Mouse (Mus musculus) midbrain, embryonic 12.5 days (tissue): Measurements from ENCODE around the gene Entpd5. TPM values are rescaled to one million over a fixed set of nuclear protein-coding genes. Genes with fewer than 3 reads are reported as not detected.

ENCODE experiments used
- ATAC-seq: fragments of 200-750 bp; cut with Nextera tagmentation; 2 replicates; pipeline ENCODE4 v1.8.0; 2017; ENCODE audit warnings: low read depth, moderate TSS enrichment, moderate library complexity; ENCODE audit not compliant: low FRiP score
- H3K27ac ChIP-seq: fragments of 300-500 bp; sonication (generic); replicated peaks from 2 replicates; pipeline ENCODE4 v1.5.1; 2016; ENCODE audit warnings: mild to moderate bottlenecking
- H3K27me3 ChIP-seq: fragments of 300-500 bp; sonication (generic); 2 replicates; pipeline ENCODE4 v1.6.1; 2016; ENCODE audit warnings: mild to moderate bottlenecking
- H3K36me3 ChIP-seq: fragments of 300-500 bp; sonication (generic); 2 replicates; pipeline ENCODE4 v1.6.1; 2016
- H3K4me1 ChIP-seq: fragments of 300-500 bp; sonication (generic); 2 replicates; pipeline ENCODE4 v1.6.1; 2016
- H3K4me2 ChIP-seq: fragments of 300-500 bp; sonication (generic); replicated peaks from 2 replicates; pipeline ENCODE4 v1.6.1; 2016; ENCODE audit warnings: mild to moderate bottlenecking, moderate library complexity
- H3K4me3 ChIP-seq: fragments of 300-500 bp; sonication (generic); 2 replicates; pipeline ENCODE4 v1.5.1; 2016; ENCODE audit warnings: mild to moderate bottlenecking
- H3K9ac ChIP-seq: fragments of 300-500 bp; sonication (generic); replicated peaks from 2 replicates; pipeline ENCODE4 v1.6.1; 2016; ENCODE audit warnings: mild to moderate bottlenecking, moderate library complexity
- H3K9me3 ChIP-seq: fragments of 300-500 bp; sonication (generic); 2 replicates; pipeline ENCODE4 v1.6.1; 2016; ENCODE audit warnings: mild to moderate bottlenecking
- WGBS: fragments of 180-500 bp; shearing (Covaris S2); methylation state at CpG from one replicate; pipeline ENCODE4 v1.1.7; 2016; 5-methylcytosine and 5-hydroxymethylcytosine counted together
- polyA plus RNA-seq: library from polyadenylated mRNA; unstranded; fragments of >200 nt; fragmentation: Nextera tagmentation; extraction: Ambion mirVana; gene quantifications from 2 replicates; pipeline ENCODE4 v1.2.1, GENCODE M21; 2016

Entpd5 gene
- polyA plus RNA-seq = 9.6 and 10.3 TPM in 2 replicates

GRCm38 (mm10) chr12:84408819-84409507 is at the start of gene Entpd5, which contains the start of gene Bbof1:
Gene Entpd5 (minus strand): TSS chr12:84409029.
Gene Bbof1 (plus strand): TSS chr12:84409071.
- peaks cover 11% of the 10 kb centered on the region for H3K4me1 ChIP-seq
- peak within 1 kb of the TSS; percentile 81 for H3K27ac ChIP-seq
- no peaks in the 10 kb centered on the region for H3K9me3 ChIP-seq
- H3K4me2 ChIP-seq = peak within 1 kb of the TSS; percentile 92
- no peaks in the 10 kb centered on the region for H3K36me3 ChIP-seq
- peak within 1 kb of the TSS; percentile 75 for H3K4me3 ChIP-seq
- ATAC-seq = peak; percentile 90
- H3K27me3 ChIP-seq = peaks cover 6% of the 10 kb centered on the region; the same call in 1 of the 2 replicates
- peak within 1 kb of the TSS; percentile 80 for H3K9ac ChIP-seq
- WGBS = 2% methylated on average over 35 of the region's 63 CpGs

- Histone ChIP-seq H3K9ac (no peak overlapping the region), H3K27ac (no peak overlapping the region), H3K4me1 (peaks cover 7% of the 10 kb centered on the region), H3K36me3 (peaks cover 29% of the 10 kb centered on the region), H3K9me3 (no peaks in the 10 kb centered on the region), H3K4me2 (no peak overlapping the region), H3K27me3 (no peaks in the 10 kb centered on the region), H3K4me3 (no peak overlapping the region)
- no peak for ATAC-seq
- WGBS = 95% methylated on average over 3 of the region's 3 CpGs
Observed at GRCm38 (mm10) chr12:84456911-84457310, 48.1 kb upstream of the Entpd5 start.

- peak overlapping the region; percentile 76 for H3K4me3 ChIP-seq
- peaks cover 16% of the 10 kb centered on the region for H3K4me1 ChIP-seq
- H3K9ac ChIP-seq = peak overlapping the region; percentile 74
- 3% methylated on average over 11 of the region's 11 CpGs for WGBS
- peak overlapping the region; percentile 87 for H3K4me2 ChIP-seq
- no peak for ATAC-seq
- 0 out of 2 replicates have a peak overlapping the region, but pooled peaks have one; percentile 61 for H3K27ac ChIP-seq
- H3K9me3 ChIP-seq = no peaks in the 10 kb centered on the region
- no peaks in the 10 kb centered on the region for H3K36me3 ChIP-seq
- H3K27me3 ChIP-seq = no peaks in the 10 kb centered on the region
Observed at GRCm38 (mm10) chr12:84451801-84452200, 43.0 kb upstream of the Entpd5 start.

GRCm38 (mm10) chr12:84450718-84451646 is 42.2 kb upstream of the Entpd5 start, which contains the start of the genes Aldh6a1 and Lin52:
Gene Aldh6a1 (minus strand): TSS chr12:84451004.
Gene Lin52 (plus strand): TSS chr12:84451422.
- Histone ChIP-seq H3K4me3 (peak within 1 kb of the TSS; percentile 76), H3K36me3 (no peaks in the 10 kb centered on the region), H3K27ac (peak within 1 kb of the TSS; percentile 61), H3K4me2 (peak within 1 kb of the TSS; percentile 87), H3K27me3 (no peaks in the 10 kb centered on the region; the same call in 1 of the 2 replicates), H3K9me3 (no peaks in the 10 kb centered on the region), H3K4me1 (peaks cover 16% of the 10 kb centered on the region), H3K9ac (peak within 1 kb of the TSS; percentile 74)
- ATAC-seq = peak; percentile 98
- under 1% methylated on average over 49 of the region's 49 CpGs for WGBS

- no peaks in the 10 kb centered on the region for H3K9me3 ChIP-seq
- peaks cover 16% of the 10 kb centered on the region for H3K4me1 ChIP-seq
- peak overlapping the region; percentile 87 for H3K4me2 ChIP-seq
- no peaks in the 10 kb centered on the region for H3K36me3 ChIP-seq
- H3K9ac ChIP-seq = peak overlapping the region; percentile 69
- peak overlapping the region; percentile 76 for H3K4me3 ChIP-seq
- no peaks in the 10 kb centered on the region; the same call in 1 of the 2 replicates for H3K27me3 ChIP-seq
- H3K27ac ChIP-seq = peak overlapping the region; percentile 49; the same call in 1 of the 2 replicates
- ATAC-seq = no peak; the same call in 1 of the 2 replicates
- WGBS = under 1% methylated on average over 6 of the region's 6 CpGs
Observed at GRCm38 (mm10) chr12:84450351-84450717, 41.5 kb upstream of the Entpd5 start.

- Histone ChIP-seq H3K9me3 (no peaks in the 10 kb centered on the region), H3K4me1 (peaks cover 16% of the 10 kb centered on the region), H3K4me3 (peak overlapping the region; percentile 76), H3K36me3 (no peaks in the 10 kb centered on the region), H3K9ac (no peak overlapping the region), H3K27me3 (no peaks in the 10 kb centered on the region; the same call in 1 of the 2 replicates), H3K27ac (no peak overlapping the region), H3K4me2 (peak overlapping the region; percentile 87)
- no peak for ATAC-seq
- WGBS = 51% methylated on average over 10 of the region's 10 CpGs
Observed at GRCm38 (mm10) chr12:84449887-84450286, 41.1 kb upstream of the Entpd5 start.

- Histone ChIP-seq H3K4me2 (no peak overlapping the region), H3K4me3 (no peak overlapping the region), H3K27ac (no peak overlapping the region), H3K9me3 (no peaks in the 10 kb centered on the region), H3K4me1 (peaks cover 16% of the 10 kb centered on the region), H3K36me3 (no peaks in the 10 kb centered on the region), H3K27me3 (no peaks in the 10 kb centered on the region; the same call in 1 of the 2 replicates), H3K9ac (no peak overlapping the region)
- 81% methylated on average over 6 of the region's 6 CpGs for WGBS
- ATAC-seq = no peak
Observed at GRCm38 (mm10) chr12:84448181-84448580, 39.4 kb upstream of the Entpd5 start.

GRCm38 (mm10) chr12:84447386-84447785 is 38.6 kb upstream of the Entpd5 start:
- Histone ChIP-seq H3K4me2 (no peak overlapping the region), H3K27ac (no peak overlapping the region), H3K36me3 (no peaks in the 10 kb centered on the region), H3K27me3 (no peaks in the 10 kb centered on the region; the same call in 1 of the 2 replicates), H3K9ac (no peak overlapping the region), H3K4me1 (peaks cover 14% of the 10 kb centered on the region), H3K9me3 (no peaks in the 10 kb centered on the region), H3K4me3 (no peak overlapping the region)
- WGBS = 73% methylated on average over 1 of the region's 1 CpGs
- ATAC-seq = no peak

- no peak for ATAC-seq
- Histone ChIP-seq H3K4me2 (no peak overlapping the region), H3K4me1 (no peaks in the 10 kb centered on the region), H3K9me3 (no peaks in the 10 kb centered on the region), H3K36me3 (no peaks in the 10 kb centered on the region), H3K9ac (no peak overlapping the region), H3K27ac (no peak overlapping the region), H3K4me3 (no peak overlapping the region), H3K27me3 (no peaks in the 10 kb centered on the region; the same call in 1 of the 2 replicates)
- WGBS = 78% methylated on average over 4 of the region's 4 CpGs
Observed at GRCm38 (mm10) chr12:84442526-84442925, 33.7 kb upstream of the Entpd5 start.

- no peak for ATAC-seq
- H3K4me1 ChIP-seq = no peaks in the 10 kb centered on the region
- no peak overlapping the region for H3K4me3 ChIP-seq
- H3K9ac ChIP-seq = no peak overlapping the region
- H3K27ac ChIP-seq = no peak overlapping the region
- no peaks in the 10 kb centered on the region for H3K27me3 ChIP-seq
- 90% methylated on average over 2 of the region's 2 CpGs for WGBS
- H3K9me3 ChIP-seq = no peaks in the 10 kb centered on the region
- H3K4me2 ChIP-seq = no peak overlapping the region
- H3K36me3 ChIP-seq = no peaks in the 10 kb centered on the region
Observed at GRCm38 (mm10) chr12:84438697-84439096, 29.9 kb upstream of the Entpd5 start.

GRCm38 (mm10) chr12:84429825-84430224 is 21.0 kb upstream of the Entpd5 start:
- no peak overlapping the region for H3K27ac ChIP-seq
- ATAC-seq = no peak
- WGBS = 98% methylated on average over 2 of the region's 2 CpGs
- no peaks in the 10 kb centered on the region for H3K27me3 ChIP-seq
- H3K4me3 ChIP-seq = no peak overlapping the region
- no peaks in the 10 kb centered on the region for H3K9me3 ChIP-seq
- H3K4me2 ChIP-seq = no peak overlapping the region
- no peak overlapping the region for H3K9ac ChIP-seq
- no peaks in the 10 kb centered on the region for H3K4me1 ChIP-seq
- no peaks in the 10 kb centered on the region for H3K36me3 ChIP-seq
